Mouse (Mus musculus): ENCODE measurements around the gene Hint2.

The Hint2 gene

DNA sequence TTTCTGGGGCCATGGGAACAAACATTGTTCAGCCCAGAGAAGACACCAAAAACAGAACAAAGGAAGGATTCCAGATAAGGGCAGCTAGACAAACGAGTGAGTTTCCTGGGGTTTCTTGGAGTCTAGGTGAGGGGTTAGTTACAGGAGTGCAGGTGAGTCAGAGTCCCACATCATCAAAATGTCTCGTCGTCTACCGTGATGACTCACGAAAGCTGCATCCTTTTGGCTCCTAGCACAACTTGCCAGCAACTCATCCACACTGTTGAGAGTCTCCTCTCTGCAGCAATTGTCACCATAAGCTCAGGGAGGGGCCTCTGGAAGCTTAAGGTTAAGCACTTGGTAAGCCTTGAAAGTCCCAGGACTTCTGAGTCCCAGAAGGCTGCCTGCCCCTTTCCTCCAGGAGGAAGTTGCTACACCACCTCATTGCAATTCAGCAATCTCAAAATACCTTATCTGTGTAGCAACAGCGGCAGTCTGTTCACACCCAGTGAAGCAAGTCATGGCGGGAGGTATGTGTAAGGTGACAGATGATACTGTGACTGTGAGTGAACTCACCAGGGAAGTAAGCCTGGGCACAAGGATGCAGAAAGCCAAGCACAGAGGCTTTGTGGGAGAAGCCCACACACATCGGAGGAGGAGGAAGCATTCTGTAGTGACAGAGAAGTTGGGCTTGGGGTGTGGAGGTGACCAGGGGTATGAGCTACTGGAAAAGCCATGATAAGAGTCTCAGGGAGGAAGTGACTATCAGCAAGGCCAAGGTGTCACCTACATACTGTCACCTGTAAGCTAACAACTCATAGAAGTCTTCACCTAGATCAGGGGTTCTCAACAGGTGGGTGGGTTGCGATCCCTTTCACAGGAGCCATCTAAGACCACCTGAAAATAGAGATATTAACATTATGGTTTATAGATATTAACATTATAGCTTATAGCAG lies 51.2 kb downstream of the Hint2 start:
- DNase-seq (ENCODE audit: low spot score), result no peak

Data from testis, postnatal 10 days (tissue).